Mouse (Mus musculus) erythroblast, embryonic 14.5 days (primary cell): Measurements from ENCODE around the gene Rtbdn.

Experiments used
- GATA1 ChIP-seq: IDR thresholded peaks from 2 replicates; pipeline ENCODE4 v1.6.1; 2012; ENCODE audit warnings: low read length, inconsistent platforms, mixed read lengths
- TAL1 ChIP-seq: IDR thresholded peaks from 3 replicates; pipeline ENCODE4 v1.6.1; 2012; ENCODE audit warnings: low read length, inconsistent platforms, mixed read lengths

DNA sequence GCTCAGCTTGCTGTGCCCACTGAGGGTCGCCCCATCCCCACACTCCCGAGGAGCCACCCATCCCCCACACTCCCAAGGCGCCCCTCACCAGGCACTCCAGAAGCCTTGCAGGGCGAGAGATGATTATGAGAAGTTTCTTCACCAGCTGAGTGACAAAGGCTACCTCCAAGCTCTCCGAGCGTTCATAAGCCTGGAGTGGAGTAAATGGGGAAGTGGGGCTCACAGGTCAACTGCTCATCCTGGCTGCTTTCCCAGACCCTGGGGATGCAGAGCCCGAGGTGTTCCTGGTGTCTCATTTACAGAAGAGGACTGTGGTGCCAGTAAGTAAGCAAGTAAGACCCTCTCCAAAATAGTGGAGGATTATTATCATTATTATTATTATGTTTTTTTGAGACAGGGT, 21.2 kb upstream of the Rtbdn start:
- TF ChIP-seq TAL1 (no peak), GATA1 (no peak)
